Mouse (Mus musculus) brain, embryonic 14.5 days (tissue): ENCODE measurements around the gene Gm21750.

Experiments used
- CTCF ChIP-seq: fragments of 200-500 bp; IDR thresholded peaks from 2 replicates; pipeline ENCODE4 v1.5.1; 2012; ENCODE audit warnings: inconsistent platforms, mild to moderate bottlenecking, moderate library complexity, borderline replicate concordance; ENCODE audit not compliant: insufficient read depth, insufficient read length; ENCODE audit errors: extremely low read depth
- POLR2A ChIP-seq: fragments of 200-500 bp; IDR thresholded peaks from 2 replicates; pipeline ENCODE4 v1.6.1; 2012; ENCODE audit warnings: mild to moderate bottlenecking, inconsistent platforms, borderline replicate concordance; ENCODE audit not compliant: poor library complexity, insufficient read depth, insufficient read length, severe bottlenecking; ENCODE audit errors: extremely low read depth

DNA sequence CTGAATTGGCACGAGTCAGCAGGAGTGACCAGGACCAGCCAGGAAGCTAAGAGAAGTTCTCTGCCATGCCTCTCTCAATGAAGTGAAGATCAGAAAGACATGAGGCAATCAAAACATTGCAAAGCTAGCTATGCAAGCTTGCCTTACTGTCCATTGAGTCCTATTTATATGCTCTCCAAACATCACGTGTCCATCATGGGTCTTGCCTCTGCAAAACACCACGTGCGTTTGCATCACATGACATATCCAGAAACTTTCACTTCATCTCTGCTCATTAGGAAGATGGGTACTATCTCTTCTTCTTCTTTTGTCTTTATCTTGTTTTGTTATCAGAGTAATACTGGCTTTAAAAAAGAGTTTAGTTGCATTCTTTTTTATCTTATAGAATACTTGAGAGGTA lies 10.8 kb upstream of the Gm21750 start:
- TF ChIP-seq CTCF (no peak), POLR2A (no peak)
